Mouse (Mus musculus) ZHBTc4 (cell line): Measurements from ENCODE around the gene Xpa.

ENCODE experiments used
- DNase-seq: peaks from one replicate; pipeline ENCODE4 v3.0.0-alpha.2; 2011; ENCODE audit warnings: low read depth, low spot score

The Xpa gene

DNA sequence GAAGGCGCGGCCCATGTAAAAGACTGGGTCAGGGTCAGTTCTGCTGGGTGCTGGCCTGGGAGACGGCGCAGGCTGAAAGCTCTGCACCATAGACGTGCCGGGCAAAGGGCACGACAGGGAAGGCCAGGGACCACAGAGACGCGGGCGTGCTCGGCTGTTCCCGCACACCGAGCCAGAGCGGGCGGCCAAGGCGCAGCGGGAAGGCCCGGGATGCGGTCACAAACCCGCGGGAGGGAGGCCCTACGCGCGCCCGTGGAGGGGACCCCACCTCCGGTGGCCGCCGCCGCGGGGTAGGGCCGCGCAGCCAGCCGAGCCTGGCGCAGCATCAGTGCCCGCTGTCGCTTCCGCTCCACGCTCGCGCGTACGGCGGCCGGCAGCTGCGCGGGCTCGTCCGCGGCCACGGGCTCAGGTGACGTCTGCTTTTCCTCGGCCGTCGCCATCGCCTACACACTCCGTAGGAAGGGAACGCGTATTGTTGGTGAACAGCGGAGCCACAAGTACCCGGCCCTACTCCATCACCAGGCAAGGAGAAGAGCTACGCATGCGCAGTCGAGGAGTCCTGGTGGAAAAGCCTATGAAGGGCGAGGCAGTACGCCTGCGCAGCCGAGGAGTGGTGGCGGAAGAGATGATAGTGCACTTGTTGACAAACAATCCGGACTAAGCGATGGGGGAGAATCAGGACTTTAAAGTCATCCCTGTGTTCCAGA is at the start of gene Xpa:
Gene Xpa, minus strand, starts transcription at position 531 of the 707 bp plus-strand sequence.
- DNase-seq, result peak; percentile 97

DNA sequence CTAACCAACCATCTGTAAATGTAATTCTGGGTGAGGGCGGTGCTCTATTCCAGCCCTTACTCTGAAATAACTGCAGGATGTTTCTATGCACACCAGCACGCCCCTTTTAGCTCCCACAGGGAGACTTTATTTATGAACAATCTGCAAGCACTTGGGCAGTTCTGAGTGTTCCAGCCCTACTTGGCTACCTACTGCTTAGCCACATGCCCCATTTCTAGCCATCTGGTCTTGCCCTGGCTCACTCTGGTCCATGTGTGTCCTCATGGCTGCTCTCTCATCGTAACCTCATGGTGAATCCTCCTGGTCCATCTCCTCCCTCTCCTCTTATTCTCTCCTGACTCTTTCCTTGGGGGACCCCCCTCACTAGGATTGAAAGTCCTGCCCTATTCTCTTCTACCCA is 39.8 kb upstream of the Xpa start:
- no peak for DNase-seq

DNA sequence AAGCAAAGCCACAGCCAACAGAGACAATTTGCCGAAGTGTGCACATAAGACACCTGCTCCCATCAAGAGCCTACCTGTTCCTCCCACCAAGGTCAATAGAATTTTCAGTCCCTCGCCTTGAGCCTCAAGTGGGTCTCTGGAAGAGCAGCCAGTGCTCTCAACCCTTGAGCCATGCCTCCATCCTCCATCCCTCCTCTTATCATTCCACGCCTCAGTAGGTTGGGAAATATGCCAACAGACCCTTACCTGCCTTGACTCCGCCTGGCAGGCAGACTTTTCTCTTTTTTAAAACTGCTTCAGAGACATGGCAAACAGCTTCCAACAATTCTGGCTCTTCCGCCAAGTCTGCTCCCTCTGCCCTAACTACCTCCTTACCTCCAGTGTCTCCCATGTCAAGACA is 38.6 kb upstream of the Xpa start:
- no peak for DNase-seq

DNA sequence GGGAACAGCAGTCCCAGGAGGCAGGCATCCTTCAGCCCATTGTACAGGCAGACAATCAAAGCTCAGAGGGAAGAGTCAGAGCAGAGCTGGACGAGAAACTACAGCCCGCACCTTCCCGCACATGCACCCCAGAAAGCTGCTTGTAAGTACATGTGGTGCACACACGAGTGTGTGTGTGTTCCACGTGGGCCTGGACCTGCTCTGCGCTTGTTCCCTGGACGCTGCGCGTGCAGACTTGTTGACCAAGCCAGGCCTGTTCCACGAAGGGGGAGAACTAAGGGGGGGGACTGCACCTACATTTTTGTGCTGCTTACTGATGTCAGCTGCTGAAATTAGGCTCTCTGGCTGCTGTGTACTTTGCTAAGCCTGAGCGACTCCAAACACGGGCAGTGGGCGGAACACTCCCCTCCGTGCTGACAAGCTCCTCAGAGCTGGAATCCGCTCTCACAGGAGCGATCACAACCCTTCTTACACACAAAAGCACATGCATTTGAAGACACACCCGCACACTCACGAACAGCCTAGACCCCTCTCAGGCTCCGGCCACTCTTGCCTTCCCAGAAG is 30.9 kb upstream of the Xpa start:
- DNase-seq, result peak; percentile 26

DNA sequence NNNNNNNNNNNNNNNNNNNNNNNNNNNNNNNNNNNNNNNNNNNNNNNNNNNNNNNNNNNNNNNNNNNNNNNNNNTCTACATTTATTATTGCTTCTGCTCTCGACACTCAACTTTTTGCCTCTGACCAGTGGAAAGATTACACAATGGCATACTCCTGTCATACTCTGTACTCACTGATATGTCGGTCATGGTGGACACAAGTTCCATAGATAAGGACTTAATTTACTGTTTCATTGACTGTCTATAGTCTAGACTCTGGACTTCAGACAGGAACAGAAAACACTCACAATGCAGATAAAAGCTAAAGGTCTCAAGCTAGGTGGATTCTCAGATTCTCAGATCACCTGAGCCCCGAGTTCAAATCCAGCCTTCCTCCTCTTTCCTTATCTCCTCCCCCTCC is 25.0 kb upstream of the Xpa start:
- DNase-seq, result no peak

DNA sequence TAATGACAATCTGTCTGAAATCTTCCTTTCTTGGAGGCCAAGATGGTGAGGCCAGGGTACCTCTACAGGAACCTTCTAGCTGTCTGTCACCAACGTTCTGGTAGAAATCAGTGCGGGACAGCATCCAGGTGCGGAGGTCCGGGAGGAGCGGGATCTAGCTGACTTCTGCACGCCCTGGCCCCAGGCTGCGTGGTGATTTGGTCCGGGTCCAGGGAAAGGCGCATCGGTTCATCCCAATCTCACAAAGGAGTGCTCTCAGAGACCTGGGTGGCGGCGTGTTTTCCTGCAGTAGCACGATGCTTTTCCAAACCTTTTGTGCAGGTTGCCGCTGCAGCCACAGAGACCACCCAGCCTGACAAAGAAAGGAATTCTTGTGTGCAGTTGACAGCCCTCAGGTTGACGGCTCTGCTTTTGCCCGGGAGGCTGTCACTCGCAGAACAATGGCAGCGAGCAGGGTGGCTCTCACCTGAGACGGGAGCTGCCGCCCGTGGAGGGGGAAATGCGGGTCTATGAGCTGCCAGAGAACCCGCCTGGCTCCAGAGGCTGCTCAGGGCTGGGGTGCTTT is 6.5 kb upstream of the Xpa start:
- peak; percentile 45 for DNase-seq

DNA sequence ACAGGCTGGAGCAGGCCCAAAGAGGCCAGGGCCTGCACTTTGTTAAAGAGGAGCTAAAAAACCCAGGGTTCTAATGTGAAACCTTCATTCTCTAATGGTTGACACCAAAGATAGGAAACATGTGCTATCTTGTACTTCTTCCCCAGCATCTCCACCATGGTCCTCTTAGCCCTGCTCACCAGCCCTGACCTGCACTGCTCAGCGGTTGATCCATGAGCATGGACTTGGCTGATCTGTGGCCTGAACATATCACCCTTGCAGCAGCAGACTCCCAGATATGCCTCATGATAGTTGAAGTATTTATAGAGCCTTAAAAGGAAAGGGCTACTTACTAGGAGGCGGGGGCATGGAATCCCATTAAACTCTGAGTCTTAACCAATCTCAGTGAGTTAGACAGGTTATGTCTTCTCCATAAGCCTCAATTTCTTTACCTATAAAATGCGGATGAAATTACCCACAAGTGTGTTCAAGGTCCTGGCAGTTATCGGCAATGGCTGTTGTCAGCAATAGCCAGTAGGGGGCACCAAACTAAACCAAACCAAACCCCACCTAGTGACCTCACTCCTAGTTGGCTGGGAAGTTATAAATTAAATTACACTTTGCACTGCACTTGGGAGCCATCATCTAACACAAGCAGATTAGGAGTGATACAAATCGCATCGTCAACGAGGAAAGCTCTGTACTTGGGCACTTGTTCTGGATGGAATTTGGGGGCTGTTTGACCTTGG is 5.9 kb upstream of the Xpa start:
- peak; percentile 76 for DNase-seq

DNA sequence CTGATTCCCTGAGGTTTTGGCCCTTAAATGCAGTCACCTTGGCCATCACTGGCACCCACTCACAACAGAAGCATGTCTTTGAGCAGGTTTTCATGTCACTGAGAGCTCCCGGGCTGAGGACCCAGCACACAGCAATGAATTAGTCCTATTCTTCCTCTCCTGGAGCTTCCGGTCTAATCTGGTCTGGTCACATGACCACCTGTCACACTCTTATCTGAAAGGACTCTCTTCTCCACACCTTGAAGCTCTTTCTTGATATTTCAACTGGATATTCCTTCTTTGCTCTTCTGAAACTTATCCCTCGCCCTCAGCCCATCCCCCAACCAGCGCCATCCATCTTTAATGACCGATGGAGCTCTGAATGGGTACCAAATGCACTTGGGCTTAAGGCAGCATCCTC is 2.0 kb upstream of the Xpa start:
- no peak for DNase-seq

DNA sequence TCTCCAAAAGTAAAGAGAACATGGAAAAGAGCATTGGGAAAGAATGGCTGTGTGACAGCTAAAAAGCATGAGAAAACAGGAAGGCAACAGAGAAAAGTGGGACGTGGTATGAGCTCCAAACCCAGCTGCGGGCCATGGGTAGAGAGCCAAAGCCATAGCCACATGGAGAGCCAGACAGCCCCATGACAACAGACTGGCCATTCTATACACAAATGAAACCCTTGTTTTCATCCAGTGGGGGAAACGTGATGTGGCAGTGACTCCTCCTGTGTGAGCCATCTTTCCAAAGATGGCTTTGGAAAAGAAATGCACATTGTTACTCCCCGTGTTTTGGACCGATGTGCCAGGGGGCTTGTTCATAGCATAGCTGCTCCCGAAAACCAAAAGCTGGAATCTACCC is 402 bp upstream of the Xpa start:
- no peak for DNase-seq

DNA sequence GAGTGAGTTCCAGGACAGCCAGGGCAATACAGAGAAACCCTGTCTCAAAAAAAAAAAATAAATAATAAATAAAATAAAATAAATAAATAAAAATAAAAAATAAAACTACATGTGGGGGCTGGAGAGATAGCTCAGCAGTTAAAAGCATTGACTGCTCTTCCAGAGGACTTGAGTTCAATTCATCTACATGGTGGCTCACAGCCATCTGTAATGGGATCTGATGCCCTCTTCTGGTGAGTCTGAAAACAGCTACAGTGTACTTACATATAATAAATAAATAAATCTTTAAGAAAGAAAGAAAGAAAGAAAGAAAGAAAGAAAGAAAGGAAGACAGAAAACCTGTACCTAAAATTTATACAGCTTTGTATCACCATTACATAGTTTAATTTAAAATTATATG is 4.1 kb downstream of the Xpa start:
- peak; percentile 17 for DNase-seq

DNA sequence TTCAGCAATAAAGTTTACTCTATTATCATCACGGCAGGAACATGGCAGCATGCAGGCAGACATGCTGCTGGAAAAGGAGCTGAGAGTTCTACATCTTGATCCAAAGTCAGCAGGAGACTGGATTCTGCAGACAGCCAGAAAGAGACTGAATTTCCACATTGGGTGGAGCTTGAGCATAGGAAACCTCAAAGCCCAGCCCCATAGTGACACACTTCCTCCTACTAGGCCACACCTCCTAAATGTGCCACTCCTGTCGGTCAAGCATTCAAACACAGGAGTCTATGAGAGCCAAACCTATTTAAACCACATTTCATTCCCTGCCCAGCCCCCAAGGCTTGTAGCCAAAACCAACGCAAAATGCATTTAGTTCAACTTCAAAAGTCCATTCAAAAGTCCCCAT is 9.6 kb downstream of the Xpa start:
- DNase-seq, result peak; percentile 76

DNA sequence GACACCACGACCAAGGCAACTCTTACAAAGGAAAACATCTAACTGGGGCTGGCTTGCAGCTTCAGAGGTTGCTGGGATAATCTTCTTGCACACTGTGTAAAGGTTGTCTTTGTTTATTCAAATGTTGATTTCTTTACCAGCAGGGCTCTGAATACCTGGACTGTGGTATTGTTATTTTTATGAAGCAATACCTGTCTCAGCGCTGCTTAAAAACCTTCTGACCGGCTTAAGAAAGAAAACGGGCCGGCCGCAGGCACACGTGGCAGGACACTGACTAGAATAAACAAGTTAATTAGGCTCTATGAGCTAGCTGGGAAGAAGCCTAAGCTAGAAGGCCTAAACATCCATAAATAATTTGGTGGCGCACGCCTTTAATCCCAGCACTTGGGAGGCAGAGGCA is 10.2 kb downstream of the Xpa start:
- DNase-seq, result peak; percentile 90

DNA sequence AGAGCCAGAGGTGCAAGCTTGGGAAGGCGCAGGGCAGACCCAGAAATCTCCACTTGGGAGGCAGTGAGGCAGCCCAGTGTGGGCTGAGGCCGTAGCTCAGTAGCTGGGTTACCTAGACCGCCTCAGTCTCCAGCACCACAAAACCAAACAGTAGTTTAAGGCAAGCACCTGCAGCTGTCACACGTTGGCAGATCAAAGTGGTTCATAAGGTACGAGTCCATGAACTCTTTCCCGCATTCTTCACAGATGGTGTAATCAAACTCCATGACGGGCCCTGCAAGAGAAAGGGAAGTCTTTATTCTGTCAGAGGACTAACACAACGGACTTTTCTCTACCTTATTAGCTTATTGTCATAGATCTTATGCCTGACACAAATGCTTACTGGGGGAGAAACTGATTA is 10.7 kb downstream of the Xpa start:
- peak; percentile 66 for DNase-seq

DNA sequence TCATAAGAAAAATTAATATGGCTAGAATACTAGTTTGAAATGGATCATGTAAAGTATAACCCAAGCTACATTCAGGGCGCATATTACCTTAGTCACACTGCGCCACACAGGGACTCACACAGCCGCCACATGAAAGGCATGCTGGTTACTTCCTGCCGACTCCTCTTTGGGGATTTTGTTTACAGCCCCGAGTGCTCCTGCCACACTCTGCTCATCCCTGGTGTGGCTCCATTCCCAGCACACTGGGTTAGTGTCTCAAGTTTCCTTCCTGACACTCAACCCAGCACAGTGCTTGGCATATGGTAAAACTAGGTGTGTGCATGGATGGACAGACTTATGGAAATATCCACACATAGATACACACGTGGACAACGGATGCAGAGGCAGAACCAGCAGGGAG is 13.9 kb downstream of the Xpa start:
- DNase-seq, result no peak

DNA sequence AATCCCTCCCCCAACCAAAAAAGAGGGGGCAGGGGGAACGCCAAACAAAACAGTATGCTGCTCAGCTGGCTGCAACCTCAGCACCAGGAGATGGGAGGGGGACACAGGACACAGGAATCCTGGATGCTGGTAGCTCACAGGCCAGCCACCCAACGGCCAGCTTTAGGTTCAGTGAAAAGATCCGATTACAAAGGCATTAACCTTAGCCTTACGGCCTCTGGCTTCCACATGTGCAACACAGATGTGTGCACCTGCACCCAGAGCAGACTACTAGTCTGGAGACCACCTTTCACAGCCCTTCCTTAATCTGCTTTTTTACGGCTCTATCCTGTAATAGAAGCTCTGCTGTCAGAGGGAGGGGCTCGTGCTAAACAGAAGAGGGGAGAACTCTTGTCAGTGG is 14.9 kb downstream of the Xpa start:
- DNase-seq, result no peak

DNA sequence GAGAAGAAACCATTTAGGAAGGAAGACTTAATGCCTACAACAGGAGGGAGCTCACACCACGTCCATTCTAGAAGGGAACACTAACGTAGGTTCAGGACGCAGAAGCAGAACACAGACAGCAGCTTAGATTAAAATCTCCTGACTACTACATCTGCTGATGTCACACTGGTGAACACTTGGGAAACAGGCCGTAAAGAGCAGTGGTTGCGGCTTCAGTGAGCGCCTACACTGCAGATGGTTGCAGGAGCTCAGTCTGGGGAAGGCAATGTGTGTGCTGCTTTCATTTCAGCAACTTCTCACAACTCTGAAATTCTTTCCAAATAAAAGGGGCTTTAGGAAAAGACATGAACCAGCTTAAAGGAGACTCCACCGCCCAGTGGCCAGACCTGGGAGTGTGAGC is 18.6 kb downstream of the Xpa start:
- DNase-seq, result no peak

DNA sequence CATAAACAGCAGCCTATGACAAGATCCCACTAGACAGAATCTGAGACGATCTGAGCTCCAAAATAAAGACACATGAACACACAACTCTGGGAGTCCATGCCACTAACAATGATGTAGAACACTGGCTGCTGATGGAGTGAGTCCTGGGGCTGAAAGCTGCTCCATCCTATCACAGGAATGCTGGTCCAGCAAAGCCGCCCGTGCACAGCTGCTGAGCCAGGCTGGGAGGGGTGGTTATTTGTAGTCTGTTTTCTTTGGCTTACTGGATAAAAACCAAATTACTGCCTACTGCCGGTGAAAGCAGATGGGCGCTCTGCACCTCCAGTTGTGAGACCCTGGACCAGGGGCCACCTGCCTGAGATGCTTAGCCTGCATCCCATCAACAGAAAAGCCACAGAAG is 19.1 kb downstream of the Xpa start:
- DNase-seq, result no peak

DNA sequence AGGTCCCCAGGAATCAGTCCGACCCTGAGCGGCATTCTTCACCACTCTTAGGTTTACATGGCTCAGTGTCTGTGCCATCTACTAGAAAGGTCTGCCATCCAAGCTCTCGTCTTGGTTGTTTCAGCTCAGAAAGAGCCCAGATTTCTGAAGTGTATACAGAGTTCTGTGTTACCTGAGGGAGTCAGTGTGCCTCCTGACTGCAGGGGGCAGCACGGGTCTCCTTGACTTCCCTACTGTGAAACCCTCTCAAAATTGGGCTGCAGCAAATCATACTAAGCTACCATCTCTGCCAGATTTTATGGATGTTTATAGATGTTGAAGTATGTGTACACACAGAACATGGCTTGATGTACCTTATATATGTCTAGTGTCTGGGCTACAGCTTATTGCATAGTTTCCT is 19.8 kb downstream of the Xpa start:
- DNase-seq, result peak; percentile 39

DNA sequence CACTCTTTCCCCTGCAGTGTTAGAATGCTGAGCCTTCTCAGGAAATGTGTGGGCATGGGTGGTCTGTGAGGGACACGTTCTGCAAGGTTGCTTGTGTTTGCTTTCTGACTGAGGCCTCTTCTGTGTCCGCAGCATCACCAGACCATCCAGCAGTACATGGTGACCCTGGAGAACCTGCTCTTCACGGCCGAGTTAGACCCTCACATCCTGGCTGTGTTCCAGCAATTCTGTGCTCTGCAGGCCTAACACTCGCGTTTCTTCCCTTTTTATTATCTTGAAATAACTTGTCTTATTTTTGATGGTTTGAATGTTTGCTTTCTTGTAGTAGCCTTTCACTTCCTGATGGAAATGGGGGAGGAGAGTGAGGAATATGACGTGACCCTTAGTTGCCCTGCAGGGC is 24.4 kb downstream of the Xpa start:
- DNase-seq, result no peak

DNA sequence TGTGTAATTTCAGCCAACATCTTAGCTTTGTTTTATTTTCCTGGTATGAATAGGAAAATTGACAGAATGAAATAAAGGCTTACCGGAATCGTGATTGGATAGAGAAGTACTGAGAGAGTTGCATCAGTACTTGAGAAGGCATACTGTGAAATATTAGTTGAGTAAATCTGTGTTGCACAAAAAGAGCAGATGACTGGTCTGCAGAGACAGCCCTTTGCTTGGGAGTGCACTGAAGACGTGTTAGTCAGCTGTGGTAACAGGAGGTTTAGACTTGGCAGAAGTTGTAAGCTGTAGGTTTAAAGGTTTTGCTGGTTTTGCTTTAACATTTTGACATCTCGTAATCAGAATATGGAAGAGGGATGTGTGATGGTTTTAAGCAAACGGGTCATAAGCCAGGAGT is 30.3 kb downstream of the Xpa start:
- no peak for DNase-seq

DNA sequence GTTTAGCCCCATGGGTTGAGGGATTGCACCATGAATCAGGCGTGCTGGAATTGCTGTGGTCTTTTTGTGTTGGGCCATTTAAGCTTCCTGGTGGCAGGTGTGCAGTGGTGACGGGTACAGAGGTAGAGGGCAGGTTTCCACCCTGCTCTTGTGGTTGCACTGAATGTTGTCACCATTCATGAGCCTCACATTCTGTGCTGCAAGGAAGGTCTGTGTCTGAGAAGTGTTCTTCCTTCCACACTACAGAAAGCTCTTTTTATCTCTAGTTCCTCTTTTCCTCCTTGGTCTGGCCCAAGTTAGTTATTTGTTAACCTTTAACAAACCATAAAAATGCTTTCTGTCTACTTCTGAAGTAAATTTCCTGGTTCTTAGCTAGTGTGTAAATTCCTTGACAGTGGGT is 32.1 kb downstream of the Xpa start:
- no peak for DNase-seq

DNA sequence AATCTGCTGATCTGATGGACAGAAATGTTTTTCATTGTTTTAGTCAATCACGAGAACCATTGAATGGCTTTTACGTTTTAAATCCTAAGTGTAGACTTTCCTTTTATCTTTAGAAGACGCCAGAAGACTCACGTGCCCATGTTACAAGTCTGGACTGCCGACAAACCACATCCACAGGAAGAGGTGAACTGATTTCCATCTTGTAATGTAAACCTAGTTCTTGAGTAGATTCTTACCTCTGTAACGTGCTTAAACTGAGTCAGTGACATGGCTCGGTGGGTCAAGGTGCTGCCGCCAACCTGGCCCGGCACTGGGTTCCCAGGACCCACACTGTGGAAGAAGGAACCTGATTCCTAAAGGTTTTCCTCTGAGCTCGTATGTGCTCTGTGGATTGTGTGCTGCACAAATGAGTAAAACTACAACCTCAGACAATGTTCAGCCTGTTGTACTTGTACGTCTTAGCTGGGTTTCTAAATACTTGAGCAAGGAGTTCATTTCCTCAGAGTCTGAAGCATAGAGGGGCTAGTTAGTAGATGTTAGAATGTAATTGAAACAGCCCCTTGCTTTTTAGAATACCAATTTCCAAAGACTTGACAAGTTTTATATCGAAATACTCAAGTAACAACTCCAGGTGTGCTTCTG is 44.1 kb downstream of the Xpa start:
- DNase-seq, result no peak
